Mouse (Mus musculus): ENCODE results near the gene Jak1.

Gene Jak1

GRCm38 (mm10) chr4:101135013-101135412 is 130.1 kb downstream of the Jak1 start:
- in situ Hi-C loops (cut with MboI; ENCODE audit: low pct_unique_long_range_greater_than_20kb in 1 of 2, low sequenced_read_pairs in 2 of 2, unreplicated experiment in 1 of 2) = loop anchor here in 1 of 2 experiments (10.0 kb wide), 1 partner anchor 130 kb away; no protein-coding TSS in a partner anchor

- in situ Hi-C loops (cut with MboI; ENCODE audit: low pct_unique_long_range_greater_than_20kb in 1 of 2, low sequenced_read_pairs in 2 of 2, unreplicated experiment in 1 of 2) = no loop called here
These were observed 144.1 kb downstream of the Jak1 start for GRCm38 (mm10) chr4:101121002-101121401.

DNA sequence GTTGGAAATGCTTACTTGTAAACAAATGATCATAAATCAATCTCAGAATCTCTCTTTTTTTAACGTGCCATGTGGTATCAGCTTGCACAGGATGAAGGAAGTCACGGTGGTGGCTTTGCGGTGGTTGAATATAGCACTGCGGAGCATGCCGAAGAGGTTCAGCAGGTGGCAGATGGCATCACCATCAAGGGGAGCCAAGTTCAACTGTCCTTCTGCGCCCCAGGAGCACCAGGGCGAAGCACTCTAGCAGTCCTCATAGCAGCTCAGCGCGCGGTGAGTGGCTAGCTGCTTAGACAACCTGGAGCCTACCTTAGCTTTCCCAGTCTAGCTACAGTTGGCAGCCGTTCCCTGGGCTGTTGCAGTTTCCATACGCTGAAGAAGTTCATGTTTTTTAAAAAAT is 158.0 kb downstream of the Jak1 start:
- in situ Hi-C loops (cut with MboI; ENCODE audit: low pct_unique_long_range_greater_than_20kb in 1 of 2, low sequenced_read_pairs in 2 of 2, unreplicated experiment in 1 of 2) = no loop called here

Data from mouse embryonic stem cell (cell line).